Comparison of ENCODE assay signal across 13 mouse cellular contexts in genomic region chr5:147189836-147190602, GRCm38 (mm10). TPM values are rescaled to one million over a fixed set of nuclear protein-coding genes. Genes with fewer than 3 reads are reported as not detected.
DNase-seq lines count a peak whose midpoint lies in the region; ATAC-seq and TF ChIP-seq lines count a peak whose summit lies in the region.
"Had no signal": no experiment of that assay in that cellular context is flagged by ENCODE, and none has a peak within 500 bp of the region (broad histone marks: within the 10 kb centered on the region; RNA-seq: fewer than 3 reads in every experiment).

No protein-coding gene starts in this region.

- no peak for TF ChIP-seq CTCF in left cerebral cortex, adult 2 months (IDR thresholded peaks at IDR 0.05)

- peak overlapping the region; percentile 67 for H3K4me2 ChIP-seq in hindbrain, embryonic 11.5 days (replicated peaks; ENCODE audit: low read depth, low read length)
- peak overlapping the region; percentile 18 for H3K4me2 ChIP-seq in midbrain, embryonic 15.5 days
- H3K4me2 ChIP-seq: lung, embryonic 15.5 days had no signal

- peaks cover 88% of the 10 kb centered on the region for H3K27me3 ChIP-seq in hindbrain, embryonic 11.5 days (ENCODE audit: control insufficient read depth, insufficient read depth, low read length)
- H3K27me3 ChIP-seq in midbrain, embryonic 15.5 days (replicated peaks), result peaks cover 89% of the 10 kb centered on the region

- no peak overlapping the region for H3K27ac ChIP-seq in hindbrain, embryonic 11.5 days (ENCODE audit: low read depth, low read length)
- H3K27ac ChIP-seq in midbrain, embryonic 15.5 days, result no peak overlapping the region
- H3K27ac ChIP-seq in left cerebral cortex, adult 2 months, result no peak overlapping the region
- H3K27ac ChIP-seq: limb, embryonic 12.5 days; lung, embryonic 15.5 days had no signal

- H3K4me1 ChIP-seq in hindbrain, embryonic 11.5 days (replicated peaks; ENCODE audit: control insufficient read depth, insufficient read depth, low read length), result peaks cover 11% of the 10 kb centered on the region
- H3K4me1 ChIP-seq in midbrain, embryonic 15.5 days, result peaks cover 46% of the 10 kb centered on the region

- no peak for ATAC-seq in cerebellum, adult (ENCODE audit: insufficient number of reproducible peaks, low FRiP score, low TSS enrichment)
- no peak for ATAC-seq in hindbrain, embryonic 11.5 days (ENCODE audit: low FRiP score)
- no peak for ATAC-seq in midbrain, embryonic 15.5 days (replicated peaks)

- intact Hi-C loops in left cerebral cortex, adult 2 months (cut with DNase I), result loop anchor here (5.0 kb wide), 2 partner anchors 112 to 532 kb away; no protein-coding TSS in a partner anchor

- under 1% methylated on average over 42 of the region's 46 CpGs for WGBS in hindbrain, embryonic 11.5 days
- WGBS in midbrain, embryonic 15.5 days, result under 1% methylated on average over 46 of the region's 46 CpGs

- peak overlapping the region; percentile 1; the same call in 1 of the 2 replicates for H3K9ac ChIP-seq in hindbrain, embryonic 11.5 days (ENCODE audit: low read depth, low read length)
- no peak overlapping the region for H3K9ac ChIP-seq in midbrain, embryonic 15.5 days
- H3K9ac ChIP-seq: limb, embryonic 12.5 days; lung, embryonic 15.5 days had no signal

- peak overlapping the region; percentile 44 for H3K4me3 ChIP-seq in hindbrain, embryonic 11.5 days (ENCODE audit: low read depth, low read length)
- peak overlapping the region; percentile 16 for H3K4me3 ChIP-seq in midbrain, embryonic 15.5 days
- no peak overlapping the region for H3K4me3 ChIP-seq in left cerebral cortex, adult 2 months

- no peaks in the 10 kb centered on the region for H3K36me3 ChIP-seq in hindbrain, embryonic 11.5 days (ENCODE audit: control insufficient read depth, insufficient read depth, low read length)
- H3K36me3 ChIP-seq in midbrain, embryonic 15.5 days (replicated peaks), result no peaks in the 10 kb centered on the region
- H3K36me3 ChIP-seq: limb, embryonic 12.5 days; lung, embryonic 15.5 days had no signal

- peak; percentile 11 for DNase-seq in cerebellum, adult 11-12 months
- peak; percentile 32 to 45 for DNase-seq in cerebellum, postnatal 10 days
- DNase-seq in hindbrain, embryonic 11.5 days (ENCODE audit: low spot score), result peak; percentile 54
- no peak for DNase-seq in left cerebral cortex, adult 2 months (ENCODE audit: extremely low spot score in 1 of 2, low spot score in 2 of 2)
- DNase-seq in spleen, postnatal 36 days (ENCODE audit: low spot score in 2 of 2), result no peak
- no peak for DNase-seq in gastrocnemius, adult 18-20 months (ENCODE audit: low spot score)
- DNase-seq: adrenal gland, postnatal 10 days; right cerebral cortex, postnatal 14 days; thymus, adult 2 months had no signal

- no peaks in the 10 kb centered on the region for H3K9me3 ChIP-seq in hindbrain, embryonic 11.5 days (ENCODE audit: control insufficient read depth, low read length)
- H3K9me3 ChIP-seq in midbrain, embryonic 15.5 days, result no peaks in the 10 kb centered on the region
- H3K9me3 ChIP-seq: limb, embryonic 12.5 days; lung, embryonic 15.5 days had no signal

RNA-seq across cellular contexts. Expression of gene Gsx1, which starts 1.5 kb away (rescaled TPM):
- 6.7 and 11.3 TPM in 2 replicates for polyA plus RNA-seq in hindbrain, embryonic 11.5 days (2014; fragmentation: Nextera tagmentation; extraction: Ambion mirVana)
- polyA plus RNA-seq in midbrain, embryonic 15.5 days (2015; fragmentation: Nextera tagmentation; extraction: Ambion mirVana), result 5.5 and 6.7 TPM in 2 replicates
- total RNA-seq in left cerebral cortex, adult 2 months (2021), result under 1 TPM; 0.19 to 0.38 TPM
- total RNA-seq in gastrocnemius, adult 18-20 months (2021), result not detected
- total RNA-seq: adrenal gland, postnatal 10 days had no signal
- polyA plus RNA-seq: limb, embryonic 12.5 days; lung, embryonic 15.5 days; thymus, adult 2 months had no signal

Comparison
In these comparisons a context has a peak if more than half of its experiments do, and no peak if none do; other contexts are left out.
1. DNase-seq: peak in cerebellum, adult 11-12 months (single experiment), cerebellum, postnatal 10 days (2 of 2) and hindbrain, embryonic 11.5 days (single experiment); none in left cerebral cortex, adult 2 months (0 of 2), spleen, postnatal 36 days (0 of 2) and gastrocnemius, adult 18-20 months (single experiment).